Mouse (Mus musculus) midbrain, embryonic 15.5 days (tissue): ENCODE data around the gene Tbx2. TPM values are rescaled to one million over a fixed set of nuclear protein-coding genes. Genes with fewer than 3 reads are reported as not detected.

Experiments used
- ATAC-seq: fragments of 200-750 bp; cut with Nextera tagmentation; replicated peaks from 2 replicates; pipeline ENCODE4 v1.8.0; 2017; ENCODE audit warnings: moderate TSS enrichment
- H3K27ac ChIP-seq: fragments of 300-500 bp; sonication (generic); 2 replicates; pipeline ENCODE4 v1.5.1; 2015; ENCODE audit warnings: mild to moderate bottlenecking, inconsistent platforms
- H3K27me3 ChIP-seq: fragments of 300-500 bp; sonication (generic); replicated peaks from 2 replicates; pipeline ENCODE4 v1.6.1; 2015; ENCODE audit warnings: inconsistent platforms
- H3K36me3 ChIP-seq: fragments of 300-500 bp; sonication (generic); replicated peaks from 2 replicates; pipeline ENCODE4 v1.6.1; 2015; ENCODE audit warnings: inconsistent platforms
- H3K4me1 ChIP-seq: fragments of 300-500 bp; sonication (generic); 2 replicates; pipeline ENCODE4 v1.6.1; 2015; ENCODE audit warnings: inconsistent platforms
- H3K4me2 ChIP-seq: fragments of 300-500 bp; sonication (generic); 2 replicates; pipeline ENCODE4 v1.6.1; 2015; ENCODE audit warnings: inconsistent platforms, mild to moderate bottlenecking, moderate library complexity
- H3K4me3 ChIP-seq: fragments of 300-500 bp; sonication (generic); 2 replicates; pipeline ENCODE4 v1.5.1; 2015; ENCODE audit warnings: mild to moderate bottlenecking, inconsistent platforms
- H3K9ac ChIP-seq: fragments of 300-500 bp; sonication (generic); 2 replicates; pipeline ENCODE4 v1.6.1; 2015; ENCODE audit warnings: mild to moderate bottlenecking, inconsistent platforms
- H3K9me3 ChIP-seq: fragments of 300-500 bp; sonication (generic); 2 replicates; pipeline ENCODE4 v1.6.1; 2016; ENCODE audit warnings: inconsistent platforms
- WGBS: fragments of 180-500 bp; shearing (Covaris S2); methylation state at CpG from one replicate; pipeline ENCODE4 v1.1.7; 2015; ENCODE audit warnings: mixed read lengths; 5-methylcytosine and 5-hydroxymethylcytosine counted together
- polyA plus RNA-seq: library from polyadenylated mRNA; unstranded; fragments of >200 nt; fragmentation: Nextera tagmentation; extraction: Ambion mirVana; gene quantifications from 2 replicates; pipeline ENCODE4 v1.2.1, GENCODE M21; 2015

Gene Tbx2
- 1.0 TPM in 2 replicates for polyA plus RNA-seq

- WGBS, result under 1% methylated on average over 45 of the region's 52 CpGs
- H3K36me3 ChIP-seq, result no peaks in the 10 kb centered on the region
- H3K4me1 ChIP-seq, result peaks cover 30% of the 10 kb centered on the region
- no peak within 1 kb of the TSS for H3K9ac ChIP-seq
- no peak; the same call in 1 of the 2 replicates for ATAC-seq
- H3K9me3 ChIP-seq, result no peaks in the 10 kb centered on the region
- H3K4me2 ChIP-seq, result peak within 1 kb of the TSS; percentile 50
- H3K27ac ChIP-seq, result no peak within 1 kb of the TSS
- peak within 1 kb of the TSS; percentile 30 for H3K4me3 ChIP-seq
- H3K27me3 ChIP-seq, result peaks cover 75% of the 10 kb centered on the region
Observed at GRCm38 (mm10) chr11:85832231-85832924, at the start of gene Tbx2. TSS of gene Tbx2 (plus strand) at chr11:85832551.

GRCm38 (mm10) chr11:85786113-85786718 is 46.1 kb upstream of the Tbx2 start:
- Histone ChIP-seq H3K27ac (no peak overlapping the region), H3K9me3 (no peaks in the 10 kb centered on the region), H3K4me2 (no peak overlapping the region), H3K9ac (no peak overlapping the region), H3K4me3 (no peak overlapping the region), H3K36me3 (no peaks in the 10 kb centered on the region), H3K4me1 (no peaks in the 10 kb centered on the region), H3K27me3 (no peaks in the 10 kb centered on the region)
- 84% methylated on average over 3 of the region's 3 CpGs for WGBS
- no peak for ATAC-seq

- H3K9me3 ChIP-seq, result no peaks in the 10 kb centered on the region
- H3K36me3 ChIP-seq, result no peaks in the 10 kb centered on the region
- no peaks in the 10 kb centered on the region for H3K4me1 ChIP-seq
- H3K27ac ChIP-seq, result no peak overlapping the region
- no peak overlapping the region for H3K4me2 ChIP-seq
- no peak overlapping the region for H3K4me3 ChIP-seq
- no peak overlapping the region for H3K9ac ChIP-seq
- WGBS, result 89% methylated on average over 7 of the region's 7 CpGs
- ATAC-seq, result no peak
- H3K27me3 ChIP-seq, result no peaks in the 10 kb centered on the region
Observed at GRCm38 (mm10) chr11:85789750-85790149, 42.6 kb upstream of the Tbx2 start.

- H3K4me2 ChIP-seq, result no peak overlapping the region
- WGBS, result 80% methylated on average over 2 of the region's 2 CpGs
- no peak for ATAC-seq
- H3K36me3 ChIP-seq, result no peaks in the 10 kb centered on the region
- no peak overlapping the region for H3K27ac ChIP-seq
- H3K27me3 ChIP-seq, result no peaks in the 10 kb centered on the region
- no peaks in the 10 kb centered on the region for H3K4me1 ChIP-seq
- no peaks in the 10 kb centered on the region for H3K9me3 ChIP-seq
- no peak overlapping the region for H3K9ac ChIP-seq
- H3K4me3 ChIP-seq, result no peak overlapping the region
Observed at GRCm38 (mm10) chr11:85790267-85790666, 42.1 kb upstream of the Tbx2 start.

- WGBS, result 62% methylated on average over 1 of the region's 1 CpGs
- Histone ChIP-seq H3K36me3 (no peaks in the 10 kb centered on the region), H3K9ac (no peak overlapping the region), H3K4me2 (no peak overlapping the region), H3K4me1 (no peaks in the 10 kb centered on the region), H3K27ac (no peak overlapping the region), H3K9me3 (no peaks in the 10 kb centered on the region), H3K4me3 (no peak overlapping the region), H3K27me3 (no peaks in the 10 kb centered on the region)
- no peak for ATAC-seq
Observed at GRCm38 (mm10) chr11:85791212-85791611, 41.1 kb upstream of the Tbx2 start.

GRCm38 (mm10) chr11:85792534-85793215 is 39.7 kb upstream of the Tbx2 start:
- 66% methylated on average over 12 of the region's 12 CpGs for WGBS
- H3K9ac ChIP-seq, result no peak overlapping the region
- H3K36me3 ChIP-seq, result no peaks in the 10 kb centered on the region
- no peak overlapping the region for H3K4me2 ChIP-seq
- H3K4me1 ChIP-seq, result no peaks in the 10 kb centered on the region
- H3K27ac ChIP-seq, result no peak overlapping the region
- no peaks in the 10 kb centered on the region for H3K27me3 ChIP-seq
- H3K4me3 ChIP-seq, result no peak overlapping the region
- H3K9me3 ChIP-seq, result no peaks in the 10 kb centered on the region
- no peak for ATAC-seq

- H3K36me3 ChIP-seq, result no peaks in the 10 kb centered on the region
- no peaks in the 10 kb centered on the region for H3K27me3 ChIP-seq
- no peaks in the 10 kb centered on the region for H3K4me1 ChIP-seq
- no peak overlapping the region for H3K9ac ChIP-seq
- H3K4me2 ChIP-seq, result no peak overlapping the region
- WGBS, result 90% methylated on average over 4 of the region's 4 CpGs
- H3K9me3 ChIP-seq, result no peaks in the 10 kb centered on the region
- no peak overlapping the region for H3K4me3 ChIP-seq
- no peak overlapping the region for H3K27ac ChIP-seq
- no peak for ATAC-seq
Observed at GRCm38 (mm10) chr11:85799456-85799855, 32.9 kb upstream of the Tbx2 start.

GRCm38 (mm10) chr11:85799856-85800255 is 32.5 kb upstream of the Tbx2 start:
- H3K4me1 ChIP-seq, result no peaks in the 10 kb centered on the region
- H3K4me3 ChIP-seq, result no peak overlapping the region
- no peaks in the 10 kb centered on the region for H3K27me3 ChIP-seq
- no peaks in the 10 kb centered on the region for H3K9me3 ChIP-seq
- H3K4me2 ChIP-seq, result no peak overlapping the region
- WGBS, result 69% methylated on average over 19 of the region's 19 CpGs
- no peaks in the 10 kb centered on the region for H3K36me3 ChIP-seq
- H3K9ac ChIP-seq, result no peak overlapping the region
- ATAC-seq, result no peak
- H3K27ac ChIP-seq, result no peak overlapping the region

- Histone ChIP-seq H3K9ac (no peak overlapping the region), H3K4me1 (no peaks in the 10 kb centered on the region), H3K36me3 (no peaks in the 10 kb centered on the region), H3K27ac (no peak overlapping the region), H3K27me3 (no peaks in the 10 kb centered on the region), H3K4me3 (no peak overlapping the region), H3K9me3 (no peaks in the 10 kb centered on the region), H3K4me2 (no peak overlapping the region)
- ATAC-seq, result no peak
- 71% methylated on average over 11 of the region's 11 CpGs for WGBS
Observed at GRCm38 (mm10) chr11:85800380-85800779, 32.0 kb upstream of the Tbx2 start.

GRCm38 (mm10) chr11:85804048-85804447 is 28.3 kb upstream of the Tbx2 start:
- 87% methylated on average over 5 of the region's 5 CpGs for WGBS
- no peaks in the 10 kb centered on the region for H3K36me3 ChIP-seq
- H3K27ac ChIP-seq, result no peak overlapping the region
- no peak overlapping the region for H3K4me2 ChIP-seq
- ATAC-seq, result no peak
- H3K4me1 ChIP-seq, result no peaks in the 10 kb centered on the region
- H3K4me3 ChIP-seq, result no peak overlapping the region
- H3K9me3 ChIP-seq, result no peaks in the 10 kb centered on the region
- H3K9ac ChIP-seq, result no peak overlapping the region
- H3K27me3 ChIP-seq, result no peaks in the 10 kb centered on the region

- H3K27ac ChIP-seq, result no peak overlapping the region
- no peak for ATAC-seq
- 83% methylated on average over 1 of the region's 1 CpGs for WGBS
- no peak overlapping the region for H3K4me2 ChIP-seq
- H3K36me3 ChIP-seq, result no peaks in the 10 kb centered on the region
- H3K9ac ChIP-seq, result no peak overlapping the region
- H3K4me3 ChIP-seq, result no peak overlapping the region
- H3K4me1 ChIP-seq, result no peaks in the 10 kb centered on the region
- no peaks in the 10 kb centered on the region for H3K9me3 ChIP-seq
- H3K27me3 ChIP-seq, result no peaks in the 10 kb centered on the region
Observed at GRCm38 (mm10) chr11:85805779-85806178, 26.6 kb upstream of the Tbx2 start.

- WGBS, result 87% methylated on average over 11 of the region's 11 CpGs
- no peak for ATAC-seq
- no peaks in the 10 kb centered on the region for H3K36me3 ChIP-seq
- no peak overlapping the region for H3K4me3 ChIP-seq
- H3K9ac ChIP-seq, result no peak overlapping the region
- no peaks in the 10 kb centered on the region for H3K9me3 ChIP-seq
- no peaks in the 10 kb centered on the region for H3K4me1 ChIP-seq
- no peaks in the 10 kb centered on the region for H3K27me3 ChIP-seq
- no peak overlapping the region for H3K27ac ChIP-seq
- no peak overlapping the region for H3K4me2 ChIP-seq
Observed at GRCm38 (mm10) chr11:85807353-85807752, 25.0 kb upstream of the Tbx2 start.
